Mouse (Mus musculus): ENCODE results near the gene Pdk3.

DNA sequence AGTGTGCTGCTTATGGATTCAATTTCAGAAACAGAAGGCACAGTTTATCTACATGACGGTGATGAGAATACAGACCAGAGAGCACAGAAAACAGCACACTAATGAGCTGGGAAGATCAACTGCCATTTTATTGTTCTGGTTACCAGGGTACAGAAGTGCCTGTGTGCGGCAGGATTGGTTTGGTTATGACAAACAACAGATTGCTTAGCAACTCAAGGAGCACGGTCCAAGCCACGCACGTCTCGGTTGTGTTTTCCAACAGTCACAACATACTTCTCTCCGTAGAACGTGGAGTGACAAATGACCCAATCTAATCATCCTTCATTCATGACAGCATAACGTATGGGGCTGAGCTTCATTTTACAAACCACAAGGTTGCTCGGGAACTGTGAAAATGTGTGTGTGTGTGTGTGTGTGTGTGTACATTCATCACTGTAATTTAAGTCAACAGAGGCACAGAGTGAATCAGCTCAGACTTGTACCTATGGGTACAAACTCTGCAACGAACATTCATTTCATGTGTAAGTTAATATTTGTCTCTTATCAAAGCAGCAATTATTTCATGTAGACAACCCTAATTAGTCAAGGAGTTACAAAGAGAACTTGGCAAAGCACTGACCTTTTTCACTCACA is 76.7 kb downstream of the Pdk3 start:
- TF ChIP-seq JUND (IDR thresholded peaks at IDR 0.05; ENCODE audit: low read depth, low read length): no peak
- TF ChIP-seq EP300 (IDR thresholded peaks at IDR 0.05; ENCODE audit: low read depth in 1 of 2, low read length in 2 of 2): no peak
- TF ChIP-seq GATA1 (IDR thresholded peaks at IDR 0.05; ENCODE audit: low read depth, low read length): no peak
- TF ChIP-seq MAX (IDR thresholded peaks at IDR 0.05; ENCODE audit: low read length): no peak

Data from MEL (cell line).